Mouse (Mus musculus) urinary bladder, adult 18-20 months (tissue): ENCODE measurements around the gene Dcdc2a.

ENCODE experiments used
- DNase-seq, 2 experiments: peaks; one replicate each; pipeline ENCODE4 v3.0.0; 2022; ENCODE audit warnings: low spot score in 2 of 2, mixed read lengths in 2 of 2

Gene Dcdc2a

DNA sequence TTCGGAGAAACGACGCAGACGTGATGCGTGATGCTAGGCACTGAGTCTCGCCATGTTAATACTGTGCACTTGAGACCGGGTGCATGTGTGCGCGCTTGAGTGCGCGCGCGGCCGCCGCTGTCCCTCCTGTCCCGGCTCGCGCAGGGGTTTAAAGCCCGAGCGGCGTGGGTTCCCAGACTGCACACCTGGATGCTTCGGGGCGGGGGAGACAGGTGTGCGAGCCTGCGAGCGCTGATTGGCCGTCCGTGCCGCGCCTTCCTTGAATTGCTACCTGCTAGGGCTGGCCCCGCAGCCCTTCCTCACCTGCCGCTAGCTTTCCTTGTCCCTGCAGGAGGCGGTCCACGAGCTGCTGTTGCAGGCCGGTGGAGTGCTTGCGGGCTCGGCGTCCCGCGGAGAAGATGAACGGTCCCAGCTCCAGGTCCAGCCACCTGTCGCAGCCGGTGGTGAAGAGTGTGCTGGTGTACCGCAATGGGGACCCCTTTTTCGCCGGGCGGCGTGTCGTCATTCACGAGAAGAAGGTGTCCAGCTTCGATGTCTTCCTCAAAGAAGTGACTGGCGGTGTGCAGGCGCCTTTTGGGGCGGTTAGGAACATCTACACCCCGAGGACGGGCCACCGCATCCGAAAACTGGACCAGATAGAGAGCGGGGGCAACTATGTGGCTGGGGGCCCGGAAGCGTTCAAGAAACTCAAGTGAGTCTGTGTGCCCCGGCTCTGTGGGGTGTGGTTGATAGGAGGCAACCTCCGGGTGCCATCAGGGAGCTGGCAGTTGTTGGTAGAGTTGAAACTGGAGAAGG is at the start of gene Dcdc2a:
Gene Dcdc2a (plus strand): TSS at position 132 of the 795 bp plus-strand sequence.
- peak in 1 of 2 experiments; percentile 15 for DNase-seq

DNA sequence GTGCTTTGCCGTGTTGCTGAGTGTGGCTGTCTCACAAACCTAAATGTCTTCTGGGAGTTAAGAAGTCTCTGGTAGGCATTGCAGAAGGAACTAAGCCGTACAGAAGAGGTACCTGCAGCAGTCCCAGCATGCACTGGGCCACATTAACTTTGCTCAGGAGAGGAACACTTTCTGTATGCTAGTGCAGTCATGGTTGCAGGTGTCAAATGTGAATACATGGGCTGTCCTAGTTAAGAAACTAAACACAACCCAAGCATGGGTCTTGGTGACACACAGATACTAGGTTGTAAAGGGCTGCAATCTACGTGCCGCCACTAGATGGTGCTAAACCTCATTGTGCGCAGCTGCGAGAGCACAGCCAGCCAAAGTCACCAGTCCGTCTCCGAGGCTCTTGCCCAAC is 48.7 kb upstream of the Dcdc2a start:
- peak in 1 of 2 experiments; percentile 28 for DNase-seq

- DNase-seq: no peak
These were observed 37.5 kb upstream of the Dcdc2a start for GRCm38 (mm10) chr13:25018316-25018715.

- peak; percentile 62 to 83 for DNase-seq
These were observed 35.8 kb upstream of the Dcdc2a start, which contains the start of gene Mrs2 for GRCm38 (mm10) chr13:25019793-25020539. Gene Mrs2, minus strand, starts transcription at chr13:25020379.

- no peak for DNase-seq
These were observed 35.3 kb upstream of the Dcdc2a start for GRCm38 (mm10) chr13:25020540-25020892.

- DNase-seq: no peak
These were observed 33.4 kb upstream of the Dcdc2a start for GRCm38 (mm10) chr13:25022386-25022785.

DNA sequence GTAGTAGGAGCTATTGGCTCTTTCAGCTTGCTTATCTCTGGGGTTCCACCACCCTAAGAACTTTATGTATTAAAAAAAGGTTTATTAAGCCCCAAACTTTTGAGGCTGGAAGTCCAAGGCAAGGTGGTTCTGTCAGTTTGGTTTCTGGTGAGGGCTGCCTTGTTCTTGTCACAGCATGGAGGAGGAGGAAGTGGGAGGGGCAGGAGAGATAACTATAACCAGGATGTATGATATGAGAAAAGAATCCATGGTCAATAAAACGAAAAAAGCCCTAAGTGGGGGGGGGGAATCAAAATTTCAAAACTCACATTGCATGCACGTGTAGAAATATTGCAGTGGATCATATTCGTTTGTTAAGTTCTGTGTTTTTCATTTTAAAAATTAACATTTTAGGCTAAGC is 32.7 kb upstream of the Dcdc2a start:
- DNase-seq: no peak

DNA sequence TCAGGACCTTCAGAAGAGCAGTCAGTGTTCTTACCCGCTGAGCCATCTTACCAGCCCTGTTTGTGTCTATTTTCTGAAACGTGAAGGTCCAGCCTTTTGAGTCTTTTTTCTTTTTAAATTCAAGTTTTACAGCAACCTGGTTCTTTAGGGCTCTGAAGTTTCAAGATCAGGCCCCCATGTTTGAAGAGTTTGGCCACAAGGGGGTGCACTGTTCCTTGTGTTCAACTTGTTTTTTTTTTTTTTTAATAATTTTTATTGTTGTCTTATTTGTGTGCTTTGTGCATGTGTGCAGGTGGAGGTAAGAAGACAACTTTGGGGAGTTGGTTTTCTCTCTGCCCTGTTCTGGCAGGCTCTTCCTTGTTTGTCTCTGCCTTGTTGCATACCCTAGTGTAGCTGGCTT is 31.1 kb upstream of the Dcdc2a start:
- DNase-seq: no peak

DNA sequence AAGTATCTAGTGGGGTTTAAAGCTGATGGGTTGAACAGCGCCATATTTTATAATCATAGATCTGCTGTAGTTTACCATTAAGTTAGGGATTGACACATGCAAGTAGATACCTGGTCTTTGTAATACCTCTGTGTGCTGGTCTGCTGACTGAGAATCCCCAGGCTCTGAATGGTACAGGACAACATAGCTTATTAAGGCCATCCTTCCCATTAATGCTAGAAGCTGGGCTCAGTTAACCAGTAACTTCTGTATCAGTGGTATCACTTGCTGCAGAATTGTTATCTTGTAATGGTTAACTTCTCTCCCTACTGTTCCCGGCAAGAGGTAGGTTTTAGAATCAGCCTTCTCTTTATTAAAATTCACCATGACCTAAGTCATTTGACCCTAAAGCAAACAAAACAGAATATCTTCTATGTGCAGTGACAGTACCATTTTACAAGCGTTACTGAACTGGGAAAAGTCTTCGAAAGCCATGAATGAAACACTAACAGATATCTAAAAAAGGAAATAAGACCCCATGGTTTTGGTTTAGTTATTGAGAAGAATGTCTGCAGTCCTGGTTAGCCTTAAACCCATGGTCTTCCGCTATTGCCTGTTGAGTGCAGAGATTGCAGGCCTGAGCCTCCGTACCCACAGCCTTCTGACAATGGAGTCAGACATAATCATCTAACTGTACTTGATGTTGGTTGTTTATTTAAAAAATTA is 29.2 kb upstream of the Dcdc2a start:
- DNase-seq: no peak

DNA sequence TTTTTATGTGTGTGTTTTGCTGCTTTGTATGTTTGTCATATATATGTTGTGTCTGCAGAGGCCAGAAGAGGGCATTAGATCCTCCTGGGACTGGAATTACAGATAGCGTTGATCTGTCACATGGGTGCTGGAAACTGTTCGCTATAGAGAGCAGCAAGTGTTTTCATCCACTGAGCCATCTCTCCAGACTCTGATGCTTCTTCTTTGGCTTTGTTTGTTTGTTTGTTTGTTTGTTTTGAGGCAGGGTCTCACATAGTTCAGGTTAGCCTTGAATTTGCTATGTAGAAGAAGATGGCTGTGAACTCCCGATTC is 28.7 kb upstream of the Dcdc2a start:
- no peak for DNase-seq

DNA sequence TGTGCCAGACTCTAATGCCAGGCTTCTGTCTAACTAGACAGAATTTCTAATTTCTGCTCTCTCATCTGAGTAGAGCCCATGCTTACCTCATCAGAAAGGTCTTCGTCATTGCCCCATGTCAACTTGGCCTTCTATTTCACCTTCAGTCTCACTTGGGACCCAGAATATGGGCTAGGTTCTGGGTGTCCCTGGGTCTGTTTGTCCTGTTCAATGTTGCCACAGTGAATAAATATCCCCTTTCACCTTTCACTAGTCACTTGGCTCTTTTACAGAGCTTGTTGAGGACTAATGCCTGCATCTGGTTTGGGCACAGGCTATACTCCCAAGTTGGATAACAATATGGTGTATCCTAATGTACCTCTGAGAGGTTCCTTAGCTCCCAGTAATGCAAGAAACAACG is 16.3 kb upstream of the Dcdc2a start:
- DNase-seq: no peak

DNA sequence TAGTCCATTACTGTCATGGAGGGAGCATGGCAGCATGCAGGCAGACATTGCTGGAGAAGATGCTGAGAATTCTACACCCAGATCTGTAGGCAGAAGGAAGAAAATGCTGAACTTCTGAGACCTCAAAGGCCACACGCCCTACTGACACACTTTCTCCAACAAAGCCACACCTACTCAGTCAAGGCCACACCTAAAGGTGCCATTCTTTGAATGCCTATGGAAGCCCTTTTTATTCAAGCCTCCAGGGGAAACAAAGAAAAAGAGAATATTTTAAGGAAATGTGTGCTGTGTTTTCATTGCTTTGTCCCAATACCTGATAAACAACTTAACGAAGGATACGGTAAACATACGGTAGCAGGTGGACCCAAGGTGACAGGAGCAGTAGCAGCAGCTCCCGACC is 3.1 kb upstream of the Dcdc2a start:
- no peak for DNase-seq

- DNase-seq: peak in 1 of 2 experiments; percentile 16
These were observed 671 bp upstream of the Dcdc2a start for GRCm38 (mm10) chr13:25055111-25055554.

- no peak for DNase-seq
These were observed 10.9 kb downstream of the Dcdc2a start for GRCm38 (mm10) chr13:25066659-25067058.

DNA sequence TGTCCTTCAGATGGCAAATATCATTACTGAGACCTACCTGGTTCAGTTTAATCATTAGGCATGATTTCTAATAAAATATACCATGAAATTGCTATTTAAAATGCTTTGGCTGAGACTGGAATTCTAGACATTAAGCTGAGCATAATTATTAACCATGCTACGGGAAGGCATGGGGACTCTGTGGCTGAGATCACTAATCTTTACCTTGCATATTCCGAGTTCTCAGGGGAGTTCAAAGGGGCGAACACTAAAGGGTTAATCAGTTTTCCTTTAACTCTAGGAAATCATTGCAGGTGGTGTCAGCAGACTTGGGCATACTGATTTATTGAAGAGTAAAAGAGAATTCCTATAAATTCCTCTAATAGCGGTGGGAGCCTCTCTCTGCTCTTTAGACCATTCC is 11.4 kb downstream of the Dcdc2a start:
- DNase-seq: no peak

GRCm38 (mm10) chr13:25069765-25070164 is 14.0 kb downstream of the Dcdc2a start:
- no peak for DNase-seq

GRCm38 (mm10) chr13:25070791-25071190 is 15.0 kb downstream of the Dcdc2a start:
- no peak for DNase-seq

GRCm38 (mm10) chr13:25077262-25077661 is 21.5 kb downstream of the Dcdc2a start:
- no peak for DNase-seq

DNA sequence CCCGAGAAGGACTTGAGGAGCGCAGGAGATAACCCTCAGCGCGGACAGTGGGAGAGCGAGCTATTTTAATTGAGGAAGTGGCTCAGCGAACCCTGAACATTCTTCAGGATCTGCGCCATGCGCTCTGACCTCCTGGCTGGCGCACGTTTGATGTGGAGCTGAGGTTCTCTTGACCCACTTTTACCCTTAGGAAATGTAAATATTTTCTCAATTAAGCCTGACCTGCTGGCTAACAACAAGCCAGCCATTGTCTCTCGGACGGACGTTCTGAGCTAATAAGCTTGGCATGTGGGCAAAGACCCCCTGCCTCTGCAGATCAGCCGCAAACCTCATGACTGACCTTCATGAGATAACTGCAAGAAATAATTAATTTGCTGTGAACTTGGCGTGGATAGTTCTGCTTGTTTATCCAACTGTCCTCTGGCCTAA is 27.4 kb downstream of the Dcdc2a start:
- DNase-seq: no peak

DNA sequence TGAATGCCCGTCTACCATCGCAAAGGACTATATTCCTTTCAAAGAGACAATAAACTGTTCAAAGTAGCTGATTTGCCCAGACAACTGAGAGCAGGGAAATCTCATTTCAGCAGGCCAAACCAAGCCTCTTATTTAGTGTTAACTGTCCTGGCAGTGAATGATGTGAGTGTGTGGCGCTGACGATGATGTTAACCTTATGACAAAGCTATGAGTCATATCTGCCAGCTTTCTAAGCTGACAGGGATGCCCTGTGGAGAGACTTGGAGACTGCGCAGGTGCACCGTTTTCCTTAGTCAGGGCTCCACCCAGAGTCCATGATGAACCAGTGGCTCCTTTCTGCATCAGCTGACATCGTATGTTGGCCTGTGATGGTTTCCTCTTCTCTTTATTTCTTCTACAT is 29.3 kb downstream of the Dcdc2a start:
- DNase-seq: no peak

- no peak for DNase-seq
These were observed 35.5 kb downstream of the Dcdc2a start for GRCm38 (mm10) chr13:25091347-25091746.

GRCm38 (mm10) chr13:25093776-25094175 is 38.0 kb downstream of the Dcdc2a start:
- DNase-seq: no peak

GRCm38 (mm10) chr13:25094381-25094780 is 38.6 kb downstream of the Dcdc2a start:
- DNase-seq: no peak
